Mouse (Mus musculus) lung, adult 2 months (tissue): ENCODE results near the gene Ldhb.

Experiments used
- CTCF ChIP-seq: fragments of 200-500 bp; IDR thresholded peaks from 2 replicates; pipeline ENCODE4 v1.5.1; 2011; ENCODE audit warnings: mild to moderate bottlenecking, low read length, control low read depth; ENCODE audit not compliant: insufficient read depth
- POLR2A ChIP-seq: fragments of 200-500 bp; IDR thresholded peaks from 2 replicates; pipeline ENCODE4 v1.6.1; 2011; ENCODE audit warnings: low read depth, mild to moderate bottlenecking, control low read depth, low read length, borderline replicate concordance; ENCODE audit errors: extremely low read depth

GRCm38 (mm10) chr6:142507033-142507784, 548 bp downstream of the Ldhb start:
- no peak for TF ChIP-seq POLR2A
- TF ChIP-seq CTCF, result no peak
